Mouse (Mus musculus) midbrain, embryonic 16.5 days (tissue): Measurements from ENCODE around the gene Ndufaf2. TPM values are rescaled to one million over a fixed set of nuclear protein-coding genes. Genes with fewer than 3 reads are reported as not detected.

Source experiments
- ATAC-seq: fragments of 200-750 bp; cut with Nextera tagmentation; 2 replicates; pipeline ENCODE4 v1.8.0; 2017; ENCODE audit warnings: moderate TSS enrichment
- H3K27ac ChIP-seq: fragments of 300-500 bp; sonication (generic); 2 replicates; pipeline ENCODE4 v1.5.1; 2014; ENCODE audit warnings: mild to moderate bottlenecking, low read length, mixed read lengths
- H3K27me3 ChIP-seq: fragments of 300-500 bp; sonication (generic); 2 replicates; pipeline ENCODE4 v1.6.1; 2014; ENCODE audit warnings: low read depth, low read length, mixed read lengths; ENCODE audit not compliant: control insufficient read depth, insufficient read depth
- H3K36me3 ChIP-seq: fragments of 300-500 bp; sonication (generic); 2 replicates; pipeline ENCODE4 v1.6.1; 2014; ENCODE audit warnings: mild to moderate bottlenecking, low read length, moderate library complexity, mixed read lengths; ENCODE audit not compliant: control insufficient read depth, insufficient read depth
- H3K4me1 ChIP-seq: fragments of 300-500 bp; sonication (generic); 2 replicates; pipeline ENCODE4 v1.6.1; 2014; ENCODE audit warnings: mild to moderate bottlenecking, low read length, mixed read lengths; ENCODE audit not compliant: control insufficient read depth, insufficient read depth
- H3K4me2 ChIP-seq: fragments of 300-500 bp; sonication (generic); 2 replicates; pipeline ENCODE4 v1.6.1; 2014; ENCODE audit warnings: mild to moderate bottlenecking, low read length, mixed read lengths
- H3K4me3 ChIP-seq: fragments of 300-500 bp; sonication (generic); 2 replicates; pipeline ENCODE4 v1.5.1; 2014; ENCODE audit warnings: low read depth, mild to moderate bottlenecking, low read length, moderate library complexity, mixed read lengths
- H3K9ac ChIP-seq: fragments of 300-500 bp; sonication (generic); 2 replicates; pipeline ENCODE4 v1.6.1; 2014; ENCODE audit warnings: low read depth, low read length, mixed read lengths
- H3K9me3 ChIP-seq: fragments of 300-500 bp; sonication (generic); replicated peaks from 2 replicates; pipeline ENCODE4 v1.6.1; 2014; ENCODE audit warnings: mild to moderate bottlenecking, low read length, mixed read lengths; ENCODE audit not compliant: control insufficient read depth, poor library complexity, severe bottlenecking
- WGBS: fragments of 180-500 bp; shearing (Covaris S2); extraction: QIAGEN DNeasy Blood & Tissue Kit; methylation state at CpG from one replicate; pipeline ENCODE4 v1.1.7; 2014; 5-methylcytosine and 5-hydroxymethylcytosine counted together
- polyA plus RNA-seq: library from polyadenylated mRNA; unstranded; fragments of >200 nt; fragmentation: Nextera tagmentation; extraction: Ambion mirVana; gene quantifications from 2 replicates; pipeline ENCODE4 v1.2.1, GENCODE M21; 2015

The Ndufaf2 gene
- polyA plus RNA-seq: 68.5 TPM in 2 replicates

DNA sequence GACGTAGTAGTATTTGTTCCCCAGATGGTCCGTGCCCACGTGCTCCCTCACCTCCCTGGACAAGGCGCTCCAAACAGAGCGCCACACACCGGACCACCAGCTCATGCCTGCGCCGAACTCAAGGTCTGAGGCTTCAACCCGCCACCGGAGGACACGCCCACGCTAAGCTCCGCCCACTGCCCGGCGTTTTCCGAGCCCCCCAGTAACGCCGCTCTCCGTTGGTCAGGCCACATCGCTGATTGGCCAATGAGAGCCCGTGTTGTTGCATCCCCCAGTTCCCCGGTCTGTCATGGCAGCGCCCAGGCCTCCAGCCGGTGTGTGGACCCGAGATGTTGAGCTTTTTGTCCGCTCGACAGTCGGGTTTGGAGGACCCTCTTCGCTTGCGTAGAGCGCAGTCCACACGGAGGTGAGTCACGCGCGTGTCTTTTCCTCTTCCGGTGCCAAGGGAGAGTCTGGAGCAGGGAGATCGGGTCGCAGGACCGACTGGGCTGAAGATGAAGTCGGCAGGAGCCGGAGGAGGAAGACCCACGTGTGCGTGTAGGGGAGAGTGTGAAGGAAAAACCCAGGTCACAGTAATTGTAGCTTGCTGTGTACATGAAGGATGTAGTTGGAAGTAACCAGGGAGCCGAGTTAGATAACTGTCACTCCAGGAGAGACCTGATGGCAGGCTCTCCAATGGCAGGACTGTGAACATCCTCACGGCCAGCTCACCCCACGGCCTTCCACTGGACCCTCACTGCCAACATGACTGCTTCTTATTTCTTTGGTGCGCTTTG lies at the start of gene Ndufaf2, which contains the start of gene Ercc8:
Gene Ndufaf2 (minus strand): TSS at position 159 of the 776 bp plus-strand sequence.
Gene Ercc8 (plus strand): TSS at position 267 of the 776 bp plus-strand sequence.
- H3K27me3 ChIP-seq: no peaks in the 10 kb centered on the region
- peak within 1 kb of the TSS; percentile 85 for H3K4me3 ChIP-seq
- H3K4me2 ChIP-seq: peak within 1 kb of the TSS; percentile 86
- H3K27ac ChIP-seq: peak within 1 kb of the TSS; percentile 62; the same call in 1 of the 2 replicates
- no peaks in the 10 kb centered on the region for H3K9me3 ChIP-seq
- H3K36me3 ChIP-seq: 0 out of 2 replicates have a peak, but pooled peaks cover 4% of the 10 kb centered on the region
- H3K9ac ChIP-seq: peak within 1 kb of the TSS; percentile 79
- peaks cover 15% of the 10 kb centered on the region for H3K4me1 ChIP-seq
- under 1% methylated on average over 47 of the region's 47 CpGs for WGBS
- peak; percentile 98 for ATAC-seq

DNA sequence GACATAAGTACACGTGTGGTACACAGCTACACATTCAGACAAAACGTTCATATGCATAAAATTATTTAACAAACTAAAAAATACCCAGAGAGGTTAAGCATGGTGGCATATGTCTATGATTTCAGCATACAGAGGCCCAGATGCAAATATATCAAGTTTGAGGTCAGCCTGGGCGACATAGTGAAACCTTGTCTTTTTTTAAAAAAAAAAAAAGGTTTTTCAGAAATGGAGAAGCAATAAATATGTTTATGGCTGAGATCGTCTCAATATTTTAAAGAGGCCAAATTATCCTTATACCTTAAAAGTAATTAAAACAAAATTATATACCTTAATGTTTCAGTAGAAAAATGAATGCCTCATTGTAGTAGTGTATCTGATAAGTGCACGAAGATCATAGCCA lies 49.7 kb upstream of the Ndufaf2 start:
- WGBS: 76% methylated on average over 5 of the region's 5 CpGs

GRCm38 (mm10) chr13:108207447-108207846 lies 49.0 kb upstream of the Ndufaf2 start:
- Histone ChIP-seq H3K4me1 (no peaks in the 10 kb centered on the region), H3K27me3 (no peaks in the 10 kb centered on the region; the same call in 1 of the 2 replicates), H3K9ac (no peak overlapping the region), H3K4me2 (no peak overlapping the region), H3K36me3 (no peaks in the 10 kb centered on the region), H3K9me3 (no peaks in the 10 kb centered on the region), H3K4me3 (no peak overlapping the region), H3K27ac (no peak overlapping the region)
- WGBS: 91% methylated on average over 2 of the region's 2 CpGs
- ATAC-seq: no peak

More for the DNA sequence above, 49.7 kb upstream of the Ndufaf2 start:
- no peak for ATAC-seq
- no peaks in the 10 kb centered on the region; the same call in 1 of the 2 replicates for H3K4me1 ChIP-seq
- H3K9ac ChIP-seq: no peak overlapping the region
- no peaks in the 10 kb centered on the region; the same call in 1 of the 2 replicates for H3K27me3 ChIP-seq
- no peaks in the 10 kb centered on the region for H3K9me3 ChIP-seq
- no peak overlapping the region for H3K4me2 ChIP-seq
- no peak overlapping the region for H3K27ac ChIP-seq
- H3K4me3 ChIP-seq: no peak overlapping the region
- H3K36me3 ChIP-seq: no peaks in the 10 kb centered on the region

DNA sequence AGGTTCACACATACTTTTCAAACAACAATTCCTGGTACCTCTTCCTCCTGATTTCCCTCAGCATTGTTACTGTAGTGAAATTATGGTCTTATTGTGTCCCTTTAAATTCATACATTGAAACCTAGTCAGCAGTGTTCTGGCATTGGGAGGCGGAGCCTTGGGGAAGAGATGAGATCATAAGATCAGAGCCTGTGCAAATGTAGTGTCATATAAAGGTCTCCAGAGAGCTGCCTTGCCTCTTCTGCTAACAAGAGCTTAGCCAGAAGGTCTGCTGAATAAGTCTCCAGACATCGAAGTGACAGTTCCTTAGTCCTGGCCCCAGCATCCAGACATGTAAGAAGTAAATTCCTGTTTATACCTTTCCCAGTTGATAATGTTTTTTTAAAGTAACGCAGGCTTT lies 46.4 kb upstream of the Ndufaf2 start:
- ATAC-seq: no peak
- Histone ChIP-seq H3K4me3 (no peak overlapping the region), H3K27me3 (no peaks in the 10 kb centered on the region), H3K36me3 (no peaks in the 10 kb centered on the region), H3K4me1 (no peaks in the 10 kb centered on the region), H3K27ac (no peak overlapping the region), H3K9ac (no peak overlapping the region), H3K4me2 (no peak overlapping the region), H3K9me3 (no peaks in the 10 kb centered on the region)
- 87% methylated on average over 3 of the region's 3 CpGs for WGBS

GRCm38 (mm10) chr13:108195474-108195873 lies 37.1 kb upstream of the Ndufaf2 start:
- Histone ChIP-seq H3K27me3 (no peaks in the 10 kb centered on the region), H3K9me3 (no peaks in the 10 kb centered on the region), H3K4me2 (no peak overlapping the region), H3K9ac (no peak overlapping the region), H3K27ac (no peak overlapping the region), H3K4me1 (no peaks in the 10 kb centered on the region), H3K36me3 (peaks cover 6% of the 10 kb centered on the region; the same call in 1 of the 2 replicates), H3K4me3 (no peak overlapping the region)
- 96% methylated on average over 6 of the region's 6 CpGs for WGBS
- no peak for ATAC-seq

DNA sequence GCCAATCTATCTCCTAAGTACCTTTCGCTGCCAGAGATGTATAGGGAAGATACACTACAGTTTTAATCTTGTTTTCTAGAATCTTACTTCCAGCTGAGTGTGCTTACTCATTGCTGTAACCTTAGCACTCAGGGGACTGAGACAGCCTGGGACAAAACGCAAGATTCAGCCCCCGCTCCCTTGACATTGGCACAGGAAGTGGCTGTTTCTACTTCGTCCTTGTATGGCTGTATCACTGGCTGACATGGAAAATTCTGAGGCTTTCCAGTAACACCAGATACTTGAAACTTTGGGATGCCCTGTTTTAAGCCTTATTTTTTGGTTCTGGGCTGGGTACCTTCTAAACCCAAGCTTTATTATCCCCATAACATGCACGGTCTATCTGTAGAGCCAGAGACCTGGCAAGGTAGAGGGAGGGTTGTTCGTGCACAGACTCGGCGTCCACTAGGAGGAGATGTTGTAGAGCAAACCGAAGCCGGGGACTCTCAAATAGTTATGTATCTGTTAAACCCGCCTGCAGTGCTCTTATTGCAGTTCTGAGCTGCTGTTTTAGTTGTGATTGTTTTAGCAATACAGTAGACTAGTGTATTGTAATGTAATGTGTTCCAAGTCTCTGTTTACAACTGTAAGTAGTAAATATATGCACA lies 32.8 kb upstream of the Ndufaf2 start:
- Histone ChIP-seq H3K27me3 (no peaks in the 10 kb centered on the region), H3K9ac (no peak overlapping the region), H3K4me2 (no peak overlapping the region), H3K27ac (no peak overlapping the region), H3K36me3 (peaks cover 14% of the 10 kb centered on the region), H3K4me1 (no peaks in the 10 kb centered on the region), H3K4me3 (no peak overlapping the region), H3K9me3 (no peaks in the 10 kb centered on the region)
- peak; percentile 70; the same call in 1 of the 2 replicates for ATAC-seq
- WGBS: 63% methylated on average over 11 of the region's 11 CpGs

GRCm38 (mm10) chr13:108187994-108188393 lies 29.6 kb upstream of the Ndufaf2 start:
- Histone ChIP-seq H3K4me2 (no peak overlapping the region), H3K9me3 (no peaks in the 10 kb centered on the region), H3K4me1 (no peaks in the 10 kb centered on the region), H3K4me3 (no peak overlapping the region), H3K27me3 (no peaks in the 10 kb centered on the region), H3K27ac (no peak overlapping the region), H3K36me3 (peaks cover 15% of the 10 kb centered on the region), H3K9ac (no peak overlapping the region)
- ATAC-seq: no peak
- WGBS: 95% methylated on average over 4 of the region's 4 CpGs

DNA sequence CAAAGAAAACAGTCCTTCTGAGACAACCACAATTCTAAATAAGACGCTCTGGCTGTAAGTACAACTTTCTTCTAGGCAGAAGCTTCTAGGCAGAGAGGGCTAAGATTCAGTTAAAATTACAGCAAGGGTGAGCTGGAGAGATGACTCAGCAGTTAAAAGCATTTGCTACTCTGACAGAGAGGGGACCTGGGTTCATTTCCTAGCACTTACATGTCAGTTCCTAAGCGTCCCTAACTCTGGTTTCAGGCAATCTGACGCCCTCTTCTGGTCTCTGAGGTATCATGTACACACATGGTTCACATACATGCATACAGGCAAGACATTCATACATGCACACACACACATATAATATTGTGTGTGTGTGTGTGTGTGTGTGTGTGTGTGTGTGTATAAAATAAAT lies 27.1 kb upstream of the Ndufaf2 start:
- H3K36me3 ChIP-seq: peaks cover 23% of the 10 kb centered on the region
- 91% methylated on average over 3 of the region's 3 CpGs for WGBS
- no peaks in the 10 kb centered on the region for H3K4me1 ChIP-seq
- no peak overlapping the region for H3K4me3 ChIP-seq
- H3K9me3 ChIP-seq: no peaks in the 10 kb centered on the region
- ATAC-seq: no peak
- H3K4me2 ChIP-seq: no peak overlapping the region
- H3K27ac ChIP-seq: no peak overlapping the region
- no peak overlapping the region for H3K9ac ChIP-seq
- no peaks in the 10 kb centered on the region for H3K27me3 ChIP-seq

DNA sequence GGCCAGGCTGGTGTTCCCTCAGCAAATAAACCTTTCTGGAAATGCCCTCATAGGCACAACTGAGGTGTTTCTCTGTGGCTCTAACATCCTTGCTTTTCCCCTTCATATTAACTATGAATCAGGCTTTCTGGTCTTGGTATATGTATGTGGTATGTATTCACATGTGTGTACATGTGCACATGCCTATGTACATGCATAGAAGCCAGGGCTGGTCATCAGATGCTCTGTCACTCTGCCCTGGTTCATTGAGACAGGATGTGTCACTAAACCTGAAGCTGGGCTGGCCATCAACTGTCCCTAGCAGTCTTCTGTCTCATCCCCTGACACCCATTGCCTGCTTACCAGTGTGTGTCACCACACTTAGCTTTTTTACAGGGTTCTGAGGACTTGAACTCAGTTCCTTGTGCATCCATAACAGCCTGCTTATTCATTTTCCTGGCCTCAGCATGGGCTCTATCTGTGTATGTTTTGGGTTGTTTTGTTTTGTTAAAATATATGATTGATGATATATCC lies 26.4 kb upstream of the Ndufaf2 start:
- Histone ChIP-seq H3K9me3 (no peaks in the 10 kb centered on the region), H3K9ac (no peak overlapping the region), H3K4me2 (no peak overlapping the region), H3K27ac (no peak overlapping the region), H3K4me3 (no peak overlapping the region), H3K36me3 (peaks cover 21% of the 10 kb centered on the region), H3K27me3 (no peaks in the 10 kb centered on the region), H3K4me1 (no peaks in the 10 kb centered on the region)
- no peak for ATAC-seq
